In the genomic region with DNA sequence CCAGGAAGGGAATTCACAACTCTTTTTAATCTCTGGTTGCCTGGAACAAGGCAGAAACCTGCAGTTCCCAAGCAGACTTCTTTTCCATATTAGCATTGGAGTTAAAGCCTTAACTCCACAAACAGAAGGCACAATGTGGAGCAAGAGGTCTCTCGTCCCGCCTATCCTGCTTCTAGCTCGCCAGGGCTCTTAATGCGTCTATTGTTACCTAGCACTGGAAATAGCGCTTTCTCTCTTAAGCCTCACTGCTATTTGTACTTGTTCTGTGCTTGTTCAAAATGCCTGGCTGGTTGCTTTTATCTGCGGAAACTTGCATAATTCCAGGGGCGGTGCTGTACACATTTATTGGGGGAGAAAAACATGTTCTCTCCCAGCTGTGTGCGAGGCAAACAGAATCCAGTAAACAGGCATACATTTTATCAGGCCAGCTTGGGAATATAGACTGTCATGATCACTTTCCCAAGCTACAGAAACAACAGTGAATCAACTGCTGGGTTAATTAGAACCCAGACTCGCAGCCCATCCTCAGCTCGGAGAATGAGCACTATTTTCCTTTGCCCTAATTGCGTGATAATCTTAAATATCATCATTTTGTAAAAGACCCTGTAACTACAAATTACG, we compare ENCODE assay signal across 14 mouse cellular contexts. TPM values are rescaled to one million over a fixed set of nuclear protein-coding genes. Genes with fewer than 3 reads are reported as not detected.
DNase-seq lines count a peak whose midpoint lies in the region; ATAC-seq and TF ChIP-seq lines count a peak whose summit lies in the region.
"Had no signal": no experiment of that assay in that cellular context is flagged by ENCODE, and none has a peak within 500 bp of the region (broad histone marks: within the 10 kb centered on the region; RNA-seq: fewer than 3 reads in every experiment).

No protein-coding gene starts in this region.

- no peak for TF ChIP-seq EP300 in heart, postnatal 0 days (IDR thresholded peaks at IDR 0.05; ENCODE audit: low read depth)

- no peaks in the 10 kb centered on the region for H3K9me3 ChIP-seq in heart, postnatal 0 days (replicated peaks; ENCODE audit: control insufficient read depth, low read length)
- no peaks in the 10 kb centered on the region for H3K9me3 ChIP-seq in forebrain, postnatal 0 days (ENCODE audit: low read length)
- H3K9me3 ChIP-seq in midbrain, embryonic 15.5 days: no peaks in the 10 kb centered on the region
- H3K9me3 ChIP-seq: liver, embryonic 13.5 days had no signal

- H3K4me2 ChIP-seq in heart, postnatal 0 days (ENCODE audit: low read depth, low read length): no peak overlapping the region
- H3K4me2 ChIP-seq in forebrain, postnatal 0 days (ENCODE audit: low read depth): peak overlapping the region; percentile 34
- peak overlapping the region; percentile 31 for H3K4me2 ChIP-seq in midbrain, embryonic 15.5 days
- H3K4me2 ChIP-seq: liver, embryonic 13.5 days had no signal

- H3K27me3 ChIP-seq in heart, postnatal 0 days (ENCODE audit: control insufficient read depth, insufficient read depth, low read length): no peaks in the 10 kb centered on the region
- no peaks in the 10 kb centered on the region for H3K27me3 ChIP-seq in forebrain, postnatal 0 days (ENCODE audit: insufficient read depth, low read length)
- no peaks in the 10 kb centered on the region; the same call in 1 of the 2 replicates for H3K27me3 ChIP-seq in midbrain, embryonic 15.5 days (replicated peaks)
- H3K27me3 ChIP-seq: liver, embryonic 13.5 days had no signal

- TF ChIP-seq CTCF in heart, postnatal 0 days (IDR thresholded peaks at IDR 0.05; ENCODE audit: low read depth): no peak
- TF ChIP-seq CTCF in forebrain, postnatal 0 days (IDR thresholded peaks at IDR 0.05; ENCODE audit: low read depth): no peak

- no peaks in the 10 kb centered on the region for H3K4me1 ChIP-seq in heart, postnatal 0 days (ENCODE audit: control insufficient read depth, insufficient read depth)
- H3K4me1 ChIP-seq in forebrain, postnatal 0 days (ENCODE audit: insufficient read depth): no peaks in the 10 kb centered on the region
- peaks cover 14% of the 10 kb centered on the region for H3K4me1 ChIP-seq in midbrain, embryonic 15.5 days
- H3K4me1 ChIP-seq: liver, embryonic 13.5 days had no signal

- H3K27ac ChIP-seq in heart, postnatal 0 days (ENCODE audit: low read depth): no peak overlapping the region
- no peak overlapping the region for H3K27ac ChIP-seq in forebrain, postnatal 0 days (ENCODE audit: low read depth, low read length)
- H3K27ac ChIP-seq in midbrain, embryonic 15.5 days: peak overlapping the region; percentile 8; the same call in 1 of the 2 replicates
- H3K27ac ChIP-seq: liver, embryonic 13.5 days had no signal

- ATAC-seq in heart, postnatal 0 days (ENCODE audit: insufficient read depth, low read depth): no peak
- peak; percentile 69 for ATAC-seq in forebrain, postnatal 0 days
- ATAC-seq in midbrain, embryonic 15.5 days (replicated peaks): no peak
- ATAC-seq in activated CD4-positive, CD25-positive, alpha-beta regulatory T cell, adult 4 months: no peak
- ATAC-seq: CD4-positive, CD25-positive, alpha-beta regulatory T cell, adult 4 months had no signal

- no peak for DNase-seq in heart, postnatal 0 days (ENCODE audit: low spot score)
- DNase-seq in heart, adult 8-10 months (ENCODE audit: low spot score): no peak
- peak; percentile 6 for DNase-seq in embryo, embryonic 9.5 days (ENCODE audit: extremely low spot score)
- DNase-seq in forebrain, postnatal 0 days: peak; percentile 41
- no peak for DNase-seq in kidney, postnatal 25 days
- DNase-seq in frontal cortex, postnatal 36 days (ENCODE audit: low spot score in 2 of 2): no peak
- DNase-seq: cerebellum, postnatal 25 days; kidney, adult 9 months; layer of hippocampus, postnatal 36 days; liver, embryonic 13.5 days; right cerebral cortex, postnatal 14 days had no signal

- no peak overlapping the region for H3K4me3 ChIP-seq in heart, postnatal 0 days (ENCODE audit: low read depth, low read length)
- H3K4me3 ChIP-seq in forebrain, postnatal 0 days (ENCODE audit: low read depth, low read length): no peak overlapping the region
- H3K4me3 ChIP-seq in midbrain, embryonic 15.5 days: no peak overlapping the region
- H3K4me3 ChIP-seq: liver, embryonic 13.5 days had no signal

- WGBS in heart, postnatal 0 days: 48% methylated on average over 12 of the region's 12 CpGs
- 7% methylated on average over 12 of the region's 12 CpGs for WGBS in forebrain, postnatal 0 days
- WGBS in midbrain, embryonic 15.5 days: 19% methylated on average over 12 of the region's 12 CpGs

- 0 out of 2 replicates have a peak overlapping the region, but pooled peaks have one; percentile 8 for H3K9ac ChIP-seq in heart, postnatal 0 days (replicated peaks; ENCODE audit: low read depth, low read length)
- H3K9ac ChIP-seq in forebrain, postnatal 0 days: peak overlapping the region; percentile 31
- no peak overlapping the region; the same call in 1 of the 2 replicates for H3K9ac ChIP-seq in midbrain, embryonic 15.5 days
- H3K9ac ChIP-seq: liver, embryonic 13.5 days had no signal

- no peaks in the 10 kb centered on the region for H3K36me3 ChIP-seq in heart, postnatal 0 days (replicated peaks; ENCODE audit: control insufficient read depth, insufficient read depth, low read length)
- H3K36me3 ChIP-seq in forebrain, postnatal 0 days (ENCODE audit: insufficient read depth): no peaks in the 10 kb centered on the region
- no peaks in the 10 kb centered on the region for H3K36me3 ChIP-seq in midbrain, embryonic 15.5 days (replicated peaks)
- H3K36me3 ChIP-seq: liver, embryonic 13.5 days had no signal

RNA-seq across cellular contexts. Expression of gene Klhl31, which starts 41.2 kb away (rescaled TPM):
- total RNA-seq in heart, postnatal 0 days (2014; rRNA removed; ENCODE audit: low replicate concordance): 75.3 and 80.7 TPM in 2 replicates
- polyA plus RNA-seq in heart, postnatal 0 days (2015; fragmentation: Nextera tagmentation; extraction: Ambion mirVana): 66.8 TPM in 2 replicates
- 100 to 1,000 TPM; 126 to 143 (median 134) TPM for total RNA-seq in heart, adult 8-10 months (2022)
- total RNA-seq in forebrain, postnatal 0 days (2014; rRNA removed): 0.05 and 0.08 TPM in 2 replicates
- 0.06 and 0.08 TPM in 2 replicates for polyA plus RNA-seq in forebrain, postnatal 0 days (2015; fragmentation: Nextera tagmentation; extraction: Ambion mirVana)
- polyA plus RNA-seq in midbrain, embryonic 15.5 days (2015; fragmentation: Nextera tagmentation; extraction: Ambion mirVana): 0.08 and 0.10 TPM in 2 replicates
- not detected for polyA plus RNA-seq in activated CD4-positive, CD25-positive, alpha-beta regulatory T cell, adult 4 months (2017; shearing (Covaris generic))
- polyA plus RNA-seq: CD4-positive, CD25-positive, alpha-beta regulatory T cell, adult 4 months had no signal

RNA-seq across cellular contexts. Expression of gene Lrrc1, which starts 50.4 kb away (rescaled TPM):
- total RNA-seq in heart, postnatal 0 days (2014; rRNA removed; ENCODE audit: low replicate concordance): 43.8 and 70.3 TPM in 2 replicates
- polyA plus RNA-seq in heart, postnatal 0 days (2015; fragmentation: Nextera tagmentation; extraction: Ambion mirVana): 14.7 and 17.7 TPM in 2 replicates
- total RNA-seq in heart, adult 8-10 months (2022): 10 to 100 TPM; 15.5 to 19.9 (median 16.8) TPM
- total RNA-seq in forebrain, postnatal 0 days (2014; rRNA removed): 11.9 and 14.8 TPM in 2 replicates
- 3.8 and 5.4 TPM in 2 replicates for polyA plus RNA-seq in forebrain, postnatal 0 days (2015; fragmentation: Nextera tagmentation; extraction: Ambion mirVana)
- 5.2 and 6.6 TPM in 2 replicates for polyA plus RNA-seq in midbrain, embryonic 15.5 days (2015; fragmentation: Nextera tagmentation; extraction: Ambion mirVana)
- polyA plus RNA-seq in activated CD4-positive, CD25-positive, alpha-beta regulatory T cell, adult 4 months (2017; shearing (Covaris generic)): 1 to 10 TPM; 2.2 to 3.6 TPM

Comparison
In these comparisons a context has a peak if more than half of its experiments do, and no peak if none do; other contexts are left out.
1. DNase-seq: peak in embryo, embryonic 9.5 days (single experiment) and forebrain, postnatal 0 days (single experiment); none in heart, postnatal 0 days (single experiment), heart, adult 8-10 months (single experiment), kidney, postnatal 25 days (0 of 2) and frontal cortex, postnatal 36 days (0 of 2).
2. RNA of gene Klhl31, which starts 41.2 kb away (polyA plus RNA-seq): 66.8 TPM in heart, postnatal 0 days; 0.08 to 0.10 TPM in midbrain, embryonic 15.5 days, 0.06 to 0.08 TPM in forebrain, postnatal 0 days and not detected in activated CD4-positive, CD25-positive, alpha-beta regulatory T cell, adult 4 months; every median in the first group is over 10 times any median in the second.